Mouse (Mus musculus): Measurements from ENCODE around the gene Esrra. TPM values are rescaled to one million over a fixed set of nuclear protein-coding genes. Genes with fewer than 3 reads are reported as not detected.
"Not testable (repeated sequence)": the region's sequence is repeated elsewhere in the genome, so short reads cannot be mapped to it uniquely, and the experiment has no call there.

The Esrra gene
- polyA plus RNA-seq, 1 experiment from 2014 or later = 11.4 TPM

- Histone ChIP-seq H3K9me3 (no peaks in the 10 kb centered on the region), H3K27ac (no peak overlapping the region), H3K4me2 (no peak overlapping the region), H3K27me3 (no peaks in the 10 kb centered on the region), H3K9ac (no peak overlapping the region), H3K4me3 (no peak overlapping the region), H3K4me1 (peaks cover 16% of the 10 kb centered on the region), H3K36me3 (peaks cover 44% of the 10 kb centered on the region)
- 94% methylated on average over 9 of the region's 9 CpGs for WGBS
- ATAC-seq (ENCODE audit: insufficient number of reproducible peaks, low FRiP score, low TSS enrichment, low read depth) = no peak
Measured at GRCm38 (mm10) chr19:6914540-6914939, 7.1 kb downstream of the Esrra start.

- H3K27ac ChIP-seq = no peak overlapping the region
- no peak for ATAC-seq (ENCODE audit: insufficient number of reproducible peaks, low FRiP score, low TSS enrichment, low read depth)
- WGBS = 86% methylated on average over 11 of the region's 11 CpGs
- H3K4me3 ChIP-seq = no peak overlapping the region
- H3K4me1 ChIP-seq = peaks cover 16% of the 10 kb centered on the region
- no peaks in the 10 kb centered on the region for H3K27me3 ChIP-seq
- no peak overlapping the region for H3K4me2 ChIP-seq
- H3K36me3 ChIP-seq = peaks cover 44% of the 10 kb centered on the region
- H3K9ac ChIP-seq = no peak overlapping the region
- H3K9me3 ChIP-seq = no peaks in the 10 kb centered on the region
Measured at GRCm38 (mm10) chr19:6913991-6914390, 7.6 kb downstream of the Esrra start.

DNA sequence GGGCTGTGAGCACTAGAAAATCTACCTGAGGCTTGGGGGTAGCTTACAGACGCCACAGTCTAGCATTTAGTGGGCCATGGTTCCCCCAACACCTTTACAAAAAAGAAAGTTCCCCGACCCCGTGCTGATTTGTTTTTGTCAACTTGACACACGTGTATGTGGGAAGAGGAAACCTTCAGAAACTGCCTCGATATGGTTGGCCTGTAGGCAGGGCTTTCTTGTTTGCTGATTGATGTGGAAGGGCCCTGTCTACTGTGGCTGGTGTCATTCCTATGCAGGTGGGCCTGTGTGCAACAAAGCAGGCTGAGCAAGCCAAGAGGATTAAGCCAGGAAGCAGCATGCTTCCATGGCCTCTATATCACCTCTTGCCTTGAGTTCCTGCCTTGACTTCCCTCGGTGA lies 8.6 kb downstream of the Esrra start:
- H3K4me1 ChIP-seq = peaks cover 23% of the 10 kb centered on the region
- no peak overlapping the region for H3K27ac ChIP-seq
- no peaks in the 10 kb centered on the region for H3K9me3 ChIP-seq

GRCm38 (mm10) chr19:6912205-6912970 lies 9.2 kb downstream of the Esrra start:
- no peaks in the 10 kb centered on the region for H3K9me3 ChIP-seq
- no peaks in the 10 kb centered on the region for H3K27me3 ChIP-seq
- WGBS = 91% methylated on average over 15 of the region's 15 CpGs
- H3K9ac ChIP-seq = peak overlapping the region; percentile 8; the same call in 1 of the 2 replicates
- H3K4me2 ChIP-seq = no peak overlapping the region
- H3K36me3 ChIP-seq = peaks cover 39% of the 10 kb centered on the region
- H3K27ac ChIP-seq = no peak overlapping the region
- peaks cover 29% of the 10 kb centered on the region for H3K4me1 ChIP-seq
- H3K4me3 ChIP-seq = no peak overlapping the region
- no peak for ATAC-seq (ENCODE audit: insufficient number of reproducible peaks, low FRiP score, low TSS enrichment, low read depth)

More for the DNA sequence above, 8.6 kb downstream of the Esrra start:
- H3K27me3 ChIP-seq = no peaks in the 10 kb centered on the region
- H3K36me3 ChIP-seq = peaks cover 36% of the 10 kb centered on the region
- no peak overlapping the region for H3K9ac ChIP-seq
- no peak overlapping the region for H3K4me3 ChIP-seq
- no peak for ATAC-seq (ENCODE audit: insufficient number of reproducible peaks, low FRiP score, low TSS enrichment, low read depth)
- 85% methylated on average over 6 of the region's 6 CpGs for WGBS
- no peak overlapping the region for H3K4me2 ChIP-seq

DNA sequence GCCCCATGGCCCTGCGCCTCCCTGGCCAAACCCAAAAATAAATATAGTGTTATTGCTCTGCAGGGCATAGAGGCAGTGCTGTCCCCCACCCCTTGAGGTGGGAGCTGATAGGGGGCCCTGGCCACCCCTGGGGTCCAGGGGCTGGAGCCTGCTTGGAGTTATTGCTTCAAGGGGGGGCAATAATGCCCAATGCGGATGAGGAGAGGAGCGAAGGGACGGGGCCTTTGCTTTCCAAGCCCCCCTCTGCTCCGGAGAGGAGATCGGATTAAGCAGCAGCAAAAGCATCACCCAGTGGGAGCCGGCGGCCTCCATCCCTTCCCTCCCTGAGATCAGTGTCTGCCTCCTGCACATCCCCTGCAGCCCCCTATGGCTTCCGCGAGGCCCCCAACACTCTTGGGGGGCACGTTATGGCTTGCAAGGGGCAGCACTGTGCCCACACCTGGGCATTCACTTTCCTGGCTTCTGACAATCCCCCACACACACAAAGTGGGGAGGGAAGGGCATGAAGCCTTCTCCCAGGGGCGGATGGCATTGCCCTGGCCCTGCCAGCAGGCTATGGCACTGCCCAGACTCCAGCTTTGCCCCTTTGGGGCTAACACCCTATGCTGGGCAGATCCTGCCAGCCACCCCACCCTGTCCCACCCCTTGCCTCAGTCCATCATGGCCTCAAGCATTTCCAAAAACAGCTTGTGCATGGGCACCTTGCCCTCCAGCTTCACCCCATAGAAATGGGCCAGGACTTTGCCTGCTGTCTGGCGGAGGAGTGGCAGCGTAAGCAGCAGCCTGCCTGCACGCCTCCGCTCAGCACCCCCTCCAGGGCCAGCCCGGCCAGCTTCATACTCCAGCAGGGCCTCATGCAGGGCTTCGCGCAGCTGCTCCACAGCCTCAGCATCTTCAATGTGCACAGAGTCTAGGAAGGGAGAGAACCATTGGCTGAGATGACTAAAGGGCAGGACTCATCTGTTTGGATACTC lies 10.2 kb downstream of the Esrra start:
- Histone ChIP-seq H3K27me3 (no peaks in the 10 kb centered on the region), H3K4me3 (peak overlapping the region; percentile 64), H3K4me1 (peaks cover 36% of the 10 kb centered on the region), H3K36me3 (peaks cover 49% of the 10 kb centered on the region), H3K9ac (peak overlapping the region; percentile 8; the same call in 1 of the 2 replicates), H3K9me3 (no peaks in the 10 kb centered on the region), H3K27ac (no peak overlapping the region), H3K4me2 (peak overlapping the region; percentile 19)
- no peak for ATAC-seq (ENCODE audit: insufficient number of reproducible peaks, low FRiP score, low TSS enrichment, low read depth)
- WGBS = 83% methylated on average over 19 of the region's 19 CpGs

GRCm38 (mm10) chr19:6910306-6910705 lies 11.3 kb downstream of the Esrra start:
- H3K4me2 ChIP-seq = peak overlapping the region; percentile 57
- WGBS = under 1% methylated on average over 30 of the region's 30 CpGs
- peaks cover 38% of the 10 kb centered on the region for H3K4me1 ChIP-seq
- not testable (repeated sequence) for H3K9me3 ChIP-seq; ATAC-seq (ENCODE audit: insufficient number of reproducible peaks, low FRiP score, low TSS enrichment, low read depth); H3K27me3 ChIP-seq
- H3K36me3 ChIP-seq = peaks cover 56% of the 10 kb centered on the region
- H3K27ac ChIP-seq = peak overlapping the region; percentile 99
- peak overlapping the region; percentile 60 for H3K9ac ChIP-seq
- H3K4me3 ChIP-seq = peak overlapping the region; percentile 64

GRCm38 (mm10) chr19:6909507-6910289 lies 11.9 kb downstream of the Esrra start, which contains the start of the genes Trmt112 and Prdx5:
Gene Trmt112, plus strand, starts transcription at chr19:6909698.
Gene Prdx5, minus strand, starts transcription at chr19:6910106.
- peaks cover 62% of the 10 kb centered on the region for H3K36me3 ChIP-seq
- ATAC-seq (ENCODE audit: insufficient number of reproducible peaks, low FRiP score, low TSS enrichment, low read depth) = peak; percentile 92
- WGBS = under 1% methylated on average over 64 of the region's 65 CpGs

DNA sequence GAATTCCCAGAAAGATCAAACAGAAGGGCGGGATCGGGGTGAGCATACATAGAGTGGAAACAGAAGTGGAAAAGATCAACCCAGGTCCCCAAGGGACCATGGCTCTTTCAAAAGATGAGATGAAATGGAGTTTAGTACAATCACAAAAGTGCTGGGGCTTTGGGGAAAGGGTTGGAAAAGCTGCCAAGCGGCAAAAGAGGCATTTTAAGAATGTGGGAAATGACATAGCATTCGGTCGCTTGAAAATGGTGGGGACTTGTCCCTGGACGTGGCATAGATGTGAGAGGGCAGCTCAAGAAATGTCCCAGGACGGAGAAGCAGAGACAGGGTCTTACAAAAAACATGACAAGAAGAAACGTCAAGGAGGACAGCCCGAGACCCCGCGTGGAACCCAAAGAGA lies 12.6 kb downstream of the Esrra start:
- H3K36me3 ChIP-seq = peaks cover 65% of the 10 kb centered on the region
- peak overlapping the region; percentile 99 for H3K27ac ChIP-seq
- peak overlapping the region; percentile 57 for H3K4me2 ChIP-seq
- peak overlapping the region; percentile 64 for H3K4me3 ChIP-seq
- ATAC-seq (ENCODE audit: insufficient number of reproducible peaks, low FRiP score, low TSS enrichment, low read depth) = no peak
- H3K9ac ChIP-seq = peak overlapping the region; percentile 60
- 5% methylated on average over 11 of the region's 11 CpGs for WGBS
- peaks cover 37% of the 10 kb centered on the region for H3K4me1 ChIP-seq
- H3K9me3 ChIP-seq = no peaks in the 10 kb centered on the region
- no peaks in the 10 kb centered on the region for H3K27me3 ChIP-seq

More at GRCm38 (mm10) chr19:6909507-6910289, 11.9 kb downstream of the Esrra start, which contains the start of the genes Trmt112 and Prdx5:
- peak within 1 kb of the TSS; percentile 99 for H3K27ac ChIP-seq
- H3K9me3 ChIP-seq = no peaks in the 10 kb centered on the region
- peak within 1 kb of the TSS; percentile 60 for H3K9ac ChIP-seq
- H3K27me3 ChIP-seq = no peaks in the 10 kb centered on the region
- peak within 1 kb of the TSS; percentile 64 for H3K4me3 ChIP-seq
- H3K4me2 ChIP-seq = peak within 1 kb of the TSS; percentile 57
- H3K4me1 ChIP-seq = peaks cover 38% of the 10 kb centered on the region

GRCm38 (mm10) chr19:6907811-6908540 lies 13.6 kb downstream of the Esrra start:
- peak overlapping the region; percentile 64 for H3K4me3 ChIP-seq
- peak overlapping the region; percentile 57 for H3K4me2 ChIP-seq
- ATAC-seq (ENCODE audit: insufficient number of reproducible peaks, low FRiP score, low TSS enrichment, low read depth) = no peak
- H3K36me3 ChIP-seq = peaks cover 56% of the 10 kb centered on the region
- no peaks in the 10 kb centered on the region for H3K9me3 ChIP-seq
- H3K27me3 ChIP-seq = no peaks in the 10 kb centered on the region
- peak overlapping the region; percentile 7; the same call in 1 of the 2 replicates for H3K9ac ChIP-seq
- H3K27ac ChIP-seq = no peak overlapping the region
- peaks cover 35% of the 10 kb centered on the region for H3K4me1 ChIP-seq
- WGBS = 82% methylated on average over 7 of the region's 7 CpGs

- Histone ChIP-seq H3K27ac (no peak overlapping the region), H3K36me3 (peaks cover 47% of the 10 kb centered on the region), H3K9me3 (no peaks in the 10 kb centered on the region), H3K9ac (no peak overlapping the region), H3K27me3 (no peaks in the 10 kb centered on the region), H3K4me3 (no peak overlapping the region), H3K4me1 (peaks cover 35% of the 10 kb centered on the region), H3K4me2 (no peak overlapping the region)
- no peak for ATAC-seq (ENCODE audit: insufficient number of reproducible peaks, low FRiP score, low TSS enrichment, low read depth)
- 89% methylated on average over 8 of the region's 8 CpGs for WGBS
Measured at GRCm38 (mm10) chr19:6907094-6907493, 14.5 kb downstream of the Esrra start.
